Mouse (Mus musculus): Measurements from ENCODE around the gene Cnn1. TPM values are rescaled to one million over a fixed set of nuclear protein-coding genes. Genes with fewer than 3 reads are reported as not detected.

The Cnn1 gene
- total RNA-seq, 2 experiments from 2014 or later = 0.45 to 1.4 TPM

DNA sequence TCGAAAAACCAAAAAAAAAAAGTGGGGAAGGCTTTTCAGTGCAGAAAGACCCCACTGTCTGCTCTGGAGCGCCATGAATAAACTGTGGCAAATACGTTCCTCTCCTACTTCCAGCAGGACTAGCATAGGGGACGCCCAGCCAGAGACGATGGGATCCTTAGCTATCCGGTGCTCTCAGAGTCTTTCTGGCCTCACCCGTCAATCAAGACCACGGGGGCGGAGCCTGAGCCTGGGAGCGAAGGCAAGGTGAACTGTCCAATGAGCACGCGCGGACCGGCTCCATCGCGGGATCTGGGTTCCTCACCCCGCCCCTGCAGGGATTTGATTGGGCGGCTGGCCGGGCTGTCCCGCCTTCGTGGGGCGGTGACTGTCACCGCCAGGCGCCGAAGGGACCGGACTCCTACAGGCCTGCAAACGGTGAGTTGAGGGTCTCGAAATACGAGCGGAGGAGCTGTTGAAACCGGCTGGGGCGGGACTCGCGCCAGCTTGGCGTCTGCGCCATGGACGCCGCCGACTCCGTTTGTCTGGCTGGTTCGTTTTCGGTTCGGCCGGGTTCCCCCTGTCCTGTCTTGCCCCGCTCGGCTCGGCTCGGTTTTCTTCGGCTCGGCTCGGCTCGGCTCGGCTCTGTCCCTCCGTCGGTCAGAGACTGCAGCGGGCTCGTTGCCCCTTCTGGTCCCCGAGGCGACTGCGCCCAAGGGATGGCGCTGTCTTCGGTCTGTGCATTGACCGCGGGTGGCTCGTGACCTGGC, 57.7 kb downstream of the Cnn1 start, which contains the start of gene Pigyl:
Gene Pigyl (plus strand): TSS at position 350 of the 749 bp plus-strand sequence.
- peak; percentile 98 to 99 for DNase-seq (ENCODE audit: low spot score in 2 of 2)

DNA sequence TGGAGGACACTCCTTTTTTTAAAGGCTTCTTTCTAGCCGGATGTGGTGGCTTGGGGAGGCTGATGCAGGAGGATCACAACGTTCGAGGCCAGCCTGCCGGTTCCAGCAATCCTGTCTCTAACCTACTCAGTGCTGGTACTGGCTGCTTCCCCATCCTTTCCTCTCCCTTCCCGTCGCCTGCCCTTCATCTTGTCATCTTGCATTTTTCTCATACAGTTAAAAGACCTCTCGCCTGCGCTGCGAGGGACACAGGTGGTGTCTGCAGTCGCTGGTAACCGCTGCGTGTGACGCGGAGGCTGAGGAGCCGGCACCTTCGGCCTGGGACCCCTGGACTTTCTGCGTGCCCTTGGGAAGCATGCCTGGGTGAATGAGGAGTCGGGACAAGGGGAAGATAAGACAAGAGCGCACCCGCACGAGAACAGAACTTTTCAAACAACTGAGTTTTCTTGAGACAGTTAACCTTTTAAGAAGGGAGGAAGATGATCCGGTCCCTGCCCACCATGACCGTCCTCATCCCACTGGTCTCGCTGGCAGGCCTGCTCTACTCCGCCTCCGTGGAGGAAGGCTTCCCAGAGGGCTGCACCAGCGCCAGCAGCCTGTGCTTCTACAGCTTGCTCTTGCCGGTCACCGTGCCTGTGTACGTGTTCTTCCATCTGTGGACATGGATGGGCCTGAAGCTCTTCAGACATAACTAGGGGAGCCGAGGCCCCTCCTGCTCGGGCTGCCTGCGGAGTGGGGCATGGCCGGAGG, 58.7 kb downstream of the Cnn1 start:
- DNase-seq (ENCODE audit: low spot score in 2 of 2) = no peak

Small RNA genes within 50 kb of the gene (microRNA-seq; reads per million reads assigned to microRNA genes)
- gene Mir7084 = 0 to 0.28 reads per million in 2 experiments

Other genes with a start within 250 kb of the Cnn1 start
- 10 to 100 TPM; 24.5 to 24.7 TPM for gene Dock6, start 246.6 kb upstream of the Cnn1 start, total RNA-seq (2021)
- gene Rab3d, start 181.0 kb upstream of the Cnn1 start, total RNA-seq (2021) = 10 to 100 TPM; 22.6 to 24.2 TPM
- 10 to 100 TPM; 13.8 to 14.2 TPM for gene Ccdc159, start 171.7 kb upstream of the Cnn1 start, total RNA-seq (2021)
- 10 to 100 TPM; 35.7 to 37.0 TPM for gene Tmem205, start 171.7 kb upstream of the Cnn1 start, total RNA-seq (2021)
- 100 to 1,000 TPM; 350 to 352 TPM for gene Plppr2, start 162.2 kb upstream of the Cnn1 start, total RNA-seq (2021)
- gene Swsap1, start 143.5 kb upstream of the Cnn1 start, total RNA-seq (2021) = 10 to 100 TPM; 14.4 to 15.2 TPM
- gene Epor, start 135.7 kb upstream of the Cnn1 start, total RNA-seq (2021) = 1 to 10 TPM; 2.6 to 3.3 TPM
- gene Rgl3, start 109.8 kb upstream of the Cnn1 start, total RNA-seq (2021) = 1 to 10 TPM; 1.2 to 1.3 TPM
- gene Ccdc151, start 96.6 kb upstream of the Cnn1 start, total RNA-seq (2021) = 1 to 10 TPM; 6.1 to 6.8 TPM
- 100 to 1,000 TPM; 105 to 110 TPM for gene Prkcsh, start 96.4 kb upstream of the Cnn1 start, total RNA-seq (2021)
- 100 to 1,000 TPM; 176 to 178 TPM for gene Elavl3, start 47.2 kb upstream of the Cnn1 start, total RNA-seq (2021)
- 1 to 10 TPM; 1.5 to 2.8 TPM for gene Gm49318, start 28.0 kb upstream of the Cnn1 start, total RNA-seq (2021)
- gene Zfp653, start 27.8 kb upstream of the Cnn1 start, total RNA-seq (2021) = 10 to 100 TPM; 19.4 to 22.7 TPM
- gene Ecsit, start 13.8 kb upstream of the Cnn1 start, total RNA-seq (2021) = 10 to 100 TPM; 42.4 to 45.7 TPM
- 10 to 100 TPM; 57.0 to 58.0 TPM for gene Elof1, start 18.0 kb downstream of the Cnn1 start, total RNA-seq (2021)
- under 1 TPM; 0.44 to 0.86 TPM for gene Acp5, start 36.5 kb downstream of the Cnn1 start, total RNA-seq (2021)
- gene Pigyl, start 57.6 kb downstream of the Cnn1 start, total RNA-seq (2021) = 10 to 100 TPM; 49.1 to 51.0 TPM
- under 1 TPM; 0.12 TPM for gene Zfp872, start 88.9 kb downstream of the Cnn1 start, total RNA-seq (2021)
- gene Zfp809, start 126.5 kb downstream of the Cnn1 start, total RNA-seq (2021) = 10 to 100 TPM; 19.2 to 20.6 TPM
- 1 to 10 TPM; 4.8 to 5.2 TPM for gene Zfp599, start 160.7 kb downstream of the Cnn1 start, total RNA-seq (2021)
- gene Zfp810, start 208.4 kb downstream of the Cnn1 start, total RNA-seq (2021) = 10 to 100 TPM; 16.0 to 22.6 TPM